Mouse (Mus musculus) gonadal fat pad, adult 2 months (tissue): ENCODE data around the gene Kcnh2. TPM values are rescaled to one million over a fixed set of nuclear protein-coding genes. Genes with fewer than 3 reads are reported as not detected.

Source experiments
- DNase-seq: peaks from one replicate; pipeline ENCODE4 v3.0.0-alpha.2; 2012; ENCODE audit warnings: low read depth
- polyA plus RNA-seq: library from polyadenylated mRNA; depleted of rRNA; stranded (reverse); fragments of >200 nt; gene quantifications from 2 replicates; pipeline ENCODE4 v1.2.3, GENCODE M21; 2012

Kcnh2 gene
- polyA plus RNA-seq, 1 experiment, result 50.7 TPM

DNA sequence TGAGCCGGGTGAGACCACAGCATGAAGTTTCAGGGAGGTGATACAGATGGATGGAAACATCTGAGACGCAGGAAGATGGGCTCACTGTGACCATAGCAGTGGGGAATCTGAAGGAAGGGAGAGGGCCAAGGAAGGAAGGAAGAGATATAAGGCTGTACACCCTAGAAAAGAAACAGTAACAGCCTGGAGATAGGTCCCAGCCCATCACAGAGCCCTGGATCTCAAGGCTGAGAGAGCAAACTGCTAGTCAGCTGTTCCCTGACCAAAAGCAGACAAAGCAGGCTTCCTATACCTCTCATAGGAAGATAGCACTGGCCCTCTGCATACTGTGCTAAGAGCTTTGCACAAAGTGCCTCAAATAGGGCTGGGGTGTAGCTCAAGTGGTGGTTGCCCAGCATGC is 27.3 kb upstream of the Kcnh2 start:
- DNase-seq, result no peak

DNA sequence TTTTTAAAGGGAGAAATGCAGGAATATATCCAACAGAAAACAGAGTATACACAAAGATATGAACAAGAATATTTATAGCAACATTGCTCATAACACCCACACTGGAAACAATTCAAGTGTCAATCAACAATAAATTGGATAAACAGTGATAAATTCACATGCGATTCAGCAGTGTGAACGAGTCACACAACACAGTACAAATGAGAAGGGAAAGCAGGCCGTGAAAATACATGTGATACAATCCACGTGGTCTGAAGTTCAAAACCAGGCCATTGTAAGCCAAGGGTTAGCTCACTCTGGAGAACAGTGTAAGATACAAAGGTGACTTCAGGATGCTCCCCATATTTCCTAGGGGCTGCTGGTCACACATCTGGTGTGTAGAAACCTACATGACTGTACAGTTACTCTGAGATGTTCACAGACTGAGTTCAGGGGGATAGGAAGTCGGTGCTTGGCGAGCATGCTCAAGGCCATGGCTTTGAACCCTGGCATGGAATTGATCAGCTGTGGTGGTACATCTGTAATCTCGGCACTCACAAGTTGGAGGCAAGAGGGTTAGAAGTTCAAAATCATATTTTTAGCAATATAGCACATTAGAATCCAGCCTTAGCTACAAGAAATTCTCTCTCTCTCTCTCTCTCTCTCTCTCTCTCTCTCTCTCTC is 23.4 kb upstream of the Kcnh2 start:
- no peak for DNase-seq

DNA sequence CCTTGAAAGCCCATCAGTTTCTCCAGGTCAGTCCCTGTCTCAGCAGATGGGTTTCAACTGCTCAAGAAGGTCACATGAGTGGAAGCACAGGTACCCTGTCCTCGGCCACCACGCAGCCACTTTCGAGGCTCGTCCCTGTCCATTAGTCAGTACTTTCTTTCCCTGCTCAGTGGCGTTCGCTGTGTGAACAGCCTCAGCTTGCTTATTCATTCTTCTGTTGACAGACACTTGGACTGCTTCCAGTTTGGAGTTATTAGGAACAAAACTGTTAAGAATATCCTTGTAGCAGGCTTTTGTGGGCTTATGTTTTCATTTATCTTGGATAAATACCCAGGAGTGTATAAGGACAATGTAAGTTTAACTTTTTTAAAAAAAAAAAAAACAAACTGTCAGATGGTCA is 22.8 kb upstream of the Kcnh2 start:
- no peak for DNase-seq

DNA sequence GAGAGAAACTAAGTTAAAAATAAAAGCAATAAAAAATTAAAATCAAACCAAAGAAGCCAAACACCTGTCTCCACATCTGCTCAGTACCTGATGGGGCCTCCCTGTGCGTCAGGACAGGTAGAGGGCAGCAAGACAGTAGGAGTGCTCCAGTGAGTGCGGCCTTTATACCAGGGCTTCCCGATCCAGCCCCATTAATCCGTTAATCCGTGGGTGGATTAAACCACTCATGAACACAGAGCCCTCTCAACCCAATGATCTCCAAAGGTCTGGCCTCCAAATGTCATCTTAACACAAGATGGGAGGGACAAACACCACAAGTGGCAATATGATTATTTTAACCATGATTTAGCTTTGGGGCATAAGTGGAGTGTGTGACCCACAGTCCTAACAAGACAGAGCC is 22.4 kb upstream of the Kcnh2 start:
- DNase-seq, result no peak

DNA sequence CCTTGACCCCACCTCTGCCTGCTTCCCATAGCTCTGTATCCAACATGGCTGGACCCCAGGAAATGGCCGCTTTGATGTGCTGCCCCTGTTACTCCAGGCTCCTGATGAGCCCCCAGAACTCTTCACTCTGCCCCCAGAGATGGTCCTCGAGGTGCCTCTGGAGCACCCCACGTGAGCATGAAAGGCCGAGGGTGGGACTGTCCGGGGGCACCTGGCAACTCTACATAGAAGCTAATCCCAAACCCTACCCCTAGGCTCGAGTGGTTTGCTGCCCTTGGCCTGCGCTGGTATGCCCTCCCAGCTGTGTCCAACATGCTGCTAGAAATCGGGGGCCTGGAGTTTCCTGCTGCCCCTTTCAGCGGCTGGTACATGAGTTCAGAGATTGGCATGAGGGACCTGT is 18.4 kb upstream of the Kcnh2 start:
- DNase-seq, result no peak

DNA sequence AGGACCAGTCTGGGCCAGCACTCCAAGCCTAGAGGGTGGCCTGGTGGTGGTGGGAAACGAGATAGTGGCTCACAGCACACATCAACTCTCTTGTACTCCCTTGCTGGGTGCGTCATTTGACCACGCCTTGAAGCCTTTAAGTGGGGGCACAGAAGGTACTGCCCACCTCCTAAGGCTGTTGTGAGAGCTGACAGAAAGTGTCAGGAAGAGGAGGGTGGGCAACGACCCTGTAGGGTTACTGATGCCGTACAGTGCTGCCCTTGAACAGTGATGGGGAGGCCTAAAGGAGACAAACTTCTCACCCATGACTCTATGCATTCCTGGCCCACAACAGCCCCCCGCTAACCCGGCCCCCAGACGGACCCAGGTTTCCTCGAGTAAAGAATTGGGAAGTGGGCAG is 15.0 kb upstream of the Kcnh2 start:
- no peak for DNase-seq

DNA sequence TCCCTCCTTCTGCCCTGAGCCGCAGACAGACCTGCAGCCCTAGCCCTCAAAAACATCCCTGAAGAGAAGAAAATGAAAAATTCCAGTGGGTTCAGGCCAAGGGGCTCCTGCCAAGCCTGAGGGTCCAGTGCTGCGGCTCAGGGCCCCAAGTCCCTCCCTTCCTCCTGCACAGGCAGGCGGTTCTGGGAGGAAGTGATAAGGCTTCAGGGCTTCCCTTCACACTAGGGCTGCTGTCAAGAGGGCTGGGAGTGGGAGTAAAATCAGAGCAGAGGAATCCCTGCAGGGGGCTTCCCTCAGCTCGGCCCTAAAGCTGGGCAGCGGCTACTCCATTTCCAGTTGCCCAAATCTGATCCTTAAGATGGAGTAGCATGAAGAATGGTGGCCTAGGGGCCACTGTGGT is 14.1 kb upstream of the Kcnh2 start:
- no peak for DNase-seq

DNA sequence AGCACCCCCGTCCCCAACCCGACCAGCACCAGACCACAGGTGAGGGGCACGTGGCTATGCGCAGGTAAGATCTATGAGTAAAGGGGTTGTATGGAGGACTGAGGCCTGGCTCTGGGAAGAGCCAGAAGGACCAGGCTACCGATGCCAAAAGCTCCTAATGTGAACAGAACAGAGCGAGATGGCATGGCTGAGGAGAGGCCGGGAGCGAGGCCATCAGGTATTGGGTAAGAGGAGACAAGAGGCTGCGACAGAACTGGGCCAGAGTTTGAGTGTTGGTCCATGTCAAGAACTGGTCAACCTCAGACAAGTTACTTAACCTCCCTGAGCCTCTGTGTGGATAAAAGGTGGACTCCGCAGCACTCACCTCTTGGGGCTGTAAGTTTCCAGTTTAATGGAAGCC is 13.6 kb upstream of the Kcnh2 start:
- DNase-seq, result no peak

DNA sequence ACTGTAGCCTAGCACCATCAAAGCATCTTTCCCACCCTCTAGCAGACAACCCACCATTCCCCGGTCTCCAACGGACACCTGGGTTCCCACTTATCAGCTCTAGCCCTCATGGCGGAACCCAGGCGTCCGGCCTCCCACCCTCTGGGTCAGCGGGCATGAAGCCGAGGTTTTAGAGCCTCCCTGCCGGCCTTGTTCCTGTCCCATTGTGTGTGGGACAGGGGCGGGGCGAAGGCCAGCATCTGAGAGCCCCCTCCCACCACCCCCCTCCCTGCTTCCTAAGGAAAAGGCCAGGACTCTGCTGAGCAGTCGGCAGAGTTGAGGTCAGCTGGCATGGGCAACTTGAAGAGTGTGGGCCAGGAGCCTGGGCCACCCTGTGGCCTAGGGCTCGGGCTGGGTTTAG is 13.1 kb upstream of the Kcnh2 start, which contains the start of gene Nos3:
TSS of gene Nos3 (plus strand) at position 303 of the 400 bp plus-strand sequence.
- DNase-seq, result no peak

DNA sequence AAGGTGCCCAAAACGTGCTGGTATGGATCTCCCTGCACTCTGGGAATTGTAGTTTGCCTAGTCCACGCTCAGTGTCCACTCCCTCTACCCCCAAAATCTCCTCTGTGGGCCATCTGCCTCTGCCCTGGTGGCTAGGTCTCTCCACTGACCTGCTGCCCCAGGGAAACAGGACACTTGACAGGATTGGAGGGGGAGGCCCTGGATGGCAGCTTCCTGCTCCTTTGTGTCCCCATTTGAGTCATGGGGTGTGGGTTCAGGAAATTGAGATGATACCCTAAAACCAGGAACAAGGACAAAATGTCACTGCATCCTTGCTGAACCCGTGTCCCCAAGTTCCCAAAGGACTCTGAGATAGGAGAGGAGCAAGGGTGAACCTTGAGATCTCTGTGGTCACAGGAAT is 12.7 kb upstream of the Kcnh2 start:
- no peak for DNase-seq

DNA sequence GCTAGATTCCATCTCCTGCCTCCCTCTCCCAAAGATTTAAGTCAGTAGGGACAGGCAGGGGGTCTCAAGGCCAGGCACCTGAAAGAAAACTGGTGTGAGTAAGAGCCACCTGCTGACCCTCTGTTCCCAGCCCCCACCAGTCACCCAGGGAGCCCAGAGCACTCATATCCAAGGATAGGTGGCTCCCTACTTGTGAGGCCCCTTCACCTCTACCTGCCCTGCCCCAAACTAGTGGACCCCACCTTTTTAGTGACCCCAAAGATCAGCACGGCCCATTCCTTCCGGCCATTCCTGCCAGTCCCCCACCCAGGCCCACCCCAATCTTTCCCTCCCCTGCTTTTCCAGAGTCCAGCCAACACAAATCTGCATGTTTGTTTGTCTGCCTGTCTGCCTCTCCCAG is 12.1 kb upstream of the Kcnh2 start:
- no peak for DNase-seq

DNA sequence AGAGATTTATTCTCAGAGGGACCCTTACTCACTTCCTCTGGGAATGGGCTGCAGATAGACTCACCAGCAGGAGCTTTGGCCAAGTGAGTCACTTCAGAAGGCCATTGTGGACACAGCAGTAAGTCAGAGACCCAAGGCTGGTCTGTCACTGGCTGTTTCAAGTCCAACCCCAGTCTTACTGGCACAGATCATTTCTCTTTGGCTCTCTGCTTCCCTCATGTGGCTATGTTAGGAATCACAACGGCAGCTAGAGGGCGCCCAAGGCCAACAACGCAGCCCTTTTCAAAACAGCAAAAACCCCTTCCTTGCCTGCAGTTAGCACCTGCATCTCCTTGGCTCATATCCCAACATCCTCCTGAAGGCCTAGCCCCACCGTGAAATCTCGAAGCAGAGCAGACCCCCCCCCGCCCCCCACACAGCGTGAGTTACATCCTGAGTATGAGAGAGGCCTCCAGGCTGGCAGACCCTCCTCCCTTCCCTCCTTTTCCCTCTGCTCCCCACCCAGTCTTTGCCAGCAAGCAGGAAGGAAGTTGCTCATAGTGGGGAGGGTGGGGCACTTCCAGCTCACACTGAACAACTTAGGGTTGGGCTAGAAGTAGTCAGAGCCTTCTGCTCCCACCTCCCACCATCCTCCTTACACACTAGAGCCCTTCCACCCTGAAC is 9.5 kb upstream of the Kcnh2 start:
- DNase-seq, result no peak

DNA sequence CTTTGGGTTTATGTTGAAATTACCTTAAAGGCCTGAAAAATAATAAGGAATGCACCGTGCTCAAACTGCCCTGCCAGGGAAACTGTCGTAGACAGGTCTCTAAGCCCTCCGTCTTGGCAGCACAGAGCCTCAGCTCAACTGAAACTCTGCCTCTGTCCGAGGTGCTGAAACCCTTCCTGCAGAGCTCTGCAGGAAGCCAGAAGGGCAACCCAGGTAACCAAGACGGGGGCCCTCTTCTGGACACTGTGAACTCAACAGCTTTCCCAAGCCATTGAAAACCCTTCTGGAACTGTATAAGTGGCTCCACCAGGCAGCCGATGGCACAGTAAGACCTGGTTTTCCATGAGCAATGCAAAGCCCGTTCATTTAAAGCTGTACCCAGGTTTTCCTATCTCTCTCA is 6.1 kb upstream of the Kcnh2 start:
- peak; percentile 30 for DNase-seq

DNA sequence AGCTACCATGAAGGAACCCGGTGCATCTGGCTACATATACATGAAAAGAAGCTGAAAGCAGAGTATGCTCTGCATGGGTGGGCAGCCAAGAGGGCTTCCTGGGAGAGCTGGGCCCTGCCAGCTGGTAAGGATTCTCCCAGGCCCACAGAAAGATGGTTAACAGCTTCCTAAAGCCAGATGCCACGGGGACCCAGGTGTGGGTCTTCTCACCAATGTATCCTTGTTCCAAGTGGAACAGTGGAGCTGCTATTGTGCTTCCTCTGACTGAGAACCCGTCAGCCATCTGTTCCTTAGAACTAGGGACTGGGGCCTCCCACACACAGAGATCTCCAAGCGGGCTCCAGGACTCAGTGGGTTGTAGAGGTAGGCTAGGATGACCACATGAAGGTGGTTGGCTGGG is 5.4 kb upstream of the Kcnh2 start:
- DNase-seq, result no peak

DNA sequence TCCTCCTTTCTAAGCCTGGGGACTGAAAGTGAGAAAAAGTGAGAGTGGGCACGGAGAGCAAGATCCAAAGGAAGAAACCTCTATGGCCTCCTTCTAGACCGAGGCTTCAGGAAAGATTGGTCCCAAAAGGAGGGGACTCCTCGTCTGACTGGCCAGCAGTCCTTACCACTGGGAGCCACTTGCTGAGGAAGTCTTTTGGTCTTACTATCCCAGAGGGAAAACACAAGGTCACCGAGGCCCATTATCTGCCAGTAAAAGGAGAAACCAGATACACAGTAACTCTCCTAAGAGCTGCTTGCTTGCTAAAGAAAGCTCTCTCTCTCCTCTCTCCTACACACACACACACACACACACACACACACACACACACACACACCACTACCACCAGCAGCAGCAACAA is 1.9 kb upstream of the Kcnh2 start:
- no peak for DNase-seq

DNA sequence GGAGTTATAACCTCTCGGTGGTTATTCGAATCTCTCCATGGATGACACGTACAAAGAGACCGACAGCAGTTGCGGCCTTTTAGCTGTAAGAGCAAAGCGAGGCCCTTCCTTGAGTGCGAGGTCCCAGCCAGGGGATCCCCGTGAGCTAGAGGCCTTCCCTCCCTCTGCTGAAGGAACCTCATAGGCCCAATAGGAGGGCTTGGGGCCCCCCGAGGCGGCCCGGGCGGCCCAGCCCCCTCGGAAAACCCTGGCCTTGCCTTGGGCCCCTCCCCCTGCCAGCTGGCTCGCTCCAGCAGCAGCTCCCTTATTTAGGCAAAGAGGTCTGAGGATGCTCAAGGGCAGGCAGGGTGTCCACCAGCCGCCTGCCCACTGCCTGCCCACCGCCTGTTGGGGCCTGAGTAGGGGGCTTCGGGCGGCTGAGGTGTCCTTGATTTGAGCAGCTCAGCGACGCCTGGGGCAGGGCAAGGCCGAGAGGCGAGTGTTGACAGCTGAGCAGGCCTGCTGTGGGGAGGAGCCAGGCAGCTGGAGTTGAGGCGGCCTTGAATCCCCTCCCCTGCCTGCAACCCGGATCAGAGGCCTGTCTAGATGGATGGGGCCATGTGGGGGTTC is 951 bp upstream of the Kcnh2 start:
- no peak for DNase-seq

DNA sequence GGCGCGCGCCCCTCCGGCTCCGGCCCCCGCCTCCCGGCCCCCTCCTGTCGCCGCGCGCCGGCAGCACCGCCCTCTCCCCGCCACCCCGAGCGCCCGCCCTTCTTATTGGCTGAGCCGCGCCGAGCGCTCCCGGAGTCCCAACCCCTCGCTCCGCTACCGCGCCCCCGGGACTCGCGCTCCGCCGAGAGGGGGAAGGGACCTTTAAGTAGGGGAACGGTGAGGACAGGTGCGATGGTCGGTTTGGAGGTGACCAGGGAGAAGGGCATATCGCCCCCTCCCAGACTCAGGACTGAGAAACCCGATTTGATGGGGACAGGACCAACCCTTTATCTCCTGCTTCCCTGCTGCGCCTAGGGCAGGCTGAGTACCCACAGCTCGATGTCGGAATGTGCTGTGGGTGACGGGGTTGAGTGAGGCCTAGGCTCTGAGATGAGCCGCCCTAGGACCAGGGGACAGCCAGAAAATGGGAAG is 332 bp upstream of the Kcnh2 start:
- DNase-seq, result no peak

DNA sequence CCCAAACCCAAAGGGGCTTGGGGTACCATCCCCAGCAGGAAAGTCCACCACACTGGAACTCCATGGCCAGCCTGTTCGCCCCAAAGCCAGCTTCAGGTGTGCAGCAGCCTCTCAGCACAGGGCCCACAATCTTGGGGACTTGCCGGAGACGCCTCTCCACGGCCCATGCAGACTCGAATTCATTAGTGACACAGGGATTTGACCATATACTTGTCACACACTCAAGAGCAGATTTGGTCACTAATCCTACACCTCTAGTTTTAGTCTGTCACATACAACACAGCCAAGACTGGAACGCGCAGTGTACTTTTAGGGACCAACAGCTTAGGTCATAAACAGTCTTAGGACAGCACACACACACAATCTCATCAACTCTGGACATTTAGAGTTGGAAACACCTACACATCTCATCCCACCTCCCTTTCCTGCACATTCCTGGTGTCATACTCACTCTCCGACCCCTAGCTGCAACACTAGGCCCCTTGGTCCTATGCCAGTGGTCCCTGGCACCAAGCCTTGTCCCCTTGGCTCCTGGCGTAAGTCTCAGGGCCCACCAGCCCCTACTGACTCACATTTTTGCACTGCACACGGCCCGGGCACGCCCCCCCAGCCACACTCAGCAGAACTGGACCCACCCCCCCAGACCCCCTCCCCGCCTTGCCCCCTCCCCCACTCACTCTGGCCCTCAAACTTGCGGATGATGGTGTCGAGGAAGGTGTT is 713 bp downstream of the Kcnh2 start:
- no peak for DNase-seq

DNA sequence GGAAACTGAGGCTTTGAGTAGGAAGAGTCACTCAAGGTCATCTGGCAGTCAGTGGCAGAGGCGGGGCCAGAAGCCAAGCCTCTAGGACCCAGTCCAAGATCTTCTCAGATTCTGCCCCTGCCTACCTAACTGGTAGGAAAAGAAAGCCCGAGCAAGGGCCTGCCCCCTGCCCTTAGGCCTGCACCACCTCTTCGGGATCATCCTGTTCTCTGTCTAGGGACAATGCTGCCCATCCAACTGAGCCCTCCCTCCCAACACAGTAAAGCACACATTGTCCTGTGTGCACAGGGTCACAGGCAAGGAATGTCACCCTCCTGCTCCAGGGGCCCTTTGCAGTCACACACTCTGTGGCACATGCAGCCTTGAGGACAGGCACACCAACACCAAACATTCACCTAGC is 1.3 kb downstream of the Kcnh2 start:
- DNase-seq, result no peak

DNA sequence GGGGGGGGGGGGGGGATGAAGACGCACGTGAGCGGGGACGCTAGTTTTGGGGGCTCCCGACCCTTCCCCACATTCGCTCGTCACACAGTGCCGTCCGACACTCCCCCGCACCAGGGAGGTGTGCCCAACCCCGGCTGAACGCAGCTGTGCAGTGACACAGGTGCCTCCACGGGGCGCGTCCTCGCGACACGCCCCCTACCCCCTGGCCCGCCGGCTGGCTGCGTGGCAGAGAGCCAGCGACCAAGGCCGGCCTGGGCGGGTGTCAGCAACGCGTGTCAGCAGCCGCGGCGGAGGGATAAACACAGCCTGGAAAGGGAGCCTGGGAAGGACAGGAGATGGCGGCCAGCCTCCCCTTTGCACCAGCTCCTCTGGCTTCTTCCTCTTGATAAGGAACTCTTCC is 2.9 kb downstream of the Kcnh2 start:
- DNase-seq, result no peak

DNA sequence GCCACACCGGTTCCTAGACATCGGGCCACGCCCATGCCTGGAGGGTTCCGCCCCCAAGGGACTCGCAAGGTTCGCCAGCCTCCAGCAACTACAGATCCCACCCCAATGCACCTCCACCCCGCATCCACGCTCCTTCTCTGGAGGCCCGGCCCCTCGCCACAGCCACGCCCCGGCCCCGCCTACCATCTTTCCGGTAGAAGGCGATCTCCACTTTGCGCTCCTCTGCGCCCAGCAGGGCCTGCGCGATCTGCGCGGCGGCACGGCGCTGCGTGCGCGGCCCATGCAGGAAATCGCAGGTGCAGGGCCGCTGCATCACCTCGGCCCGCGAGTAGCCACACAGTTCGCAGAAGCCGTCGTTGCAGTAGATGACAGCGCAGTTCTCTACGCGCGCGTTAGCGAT is 3.3 kb downstream of the Kcnh2 start:
- DNase-seq, result no peak

DNA sequence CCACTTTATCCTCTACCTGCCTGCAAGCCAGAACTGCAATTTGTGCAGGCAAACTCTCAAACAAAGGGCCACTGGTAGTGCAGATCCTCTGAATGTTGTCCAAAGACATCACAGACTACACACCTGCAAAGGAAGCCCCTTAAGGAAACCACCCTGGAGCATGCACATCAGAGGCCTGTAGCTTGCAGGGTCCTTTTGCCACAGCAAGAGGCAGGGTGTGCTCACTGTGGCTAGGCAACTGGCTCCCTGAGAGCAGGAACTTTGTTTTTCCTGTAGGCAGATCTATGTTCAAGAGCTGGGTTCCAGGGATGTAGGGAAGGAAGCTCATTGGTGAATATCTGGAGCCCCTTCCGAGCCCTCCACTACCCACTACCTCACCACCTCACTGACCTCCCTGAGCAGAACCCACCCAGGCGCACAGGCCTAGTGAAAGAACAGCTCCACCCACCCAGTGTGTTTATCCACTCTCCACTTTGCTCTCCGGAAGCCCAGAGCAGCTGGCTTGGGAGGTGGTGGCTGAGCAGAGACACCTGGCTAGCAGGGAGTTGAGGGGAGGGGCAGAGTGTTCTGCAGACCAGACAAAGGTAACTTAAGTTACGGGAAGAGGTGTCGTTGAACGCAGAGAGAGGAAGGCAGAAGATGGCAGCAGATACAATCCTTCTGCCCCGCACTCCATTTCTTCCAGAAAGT is 4.1 kb downstream of the Kcnh2 start:
- DNase-seq, result no peak
